Mouse (Mus musculus) hindbrain, embryonic 16.5 days (tissue): Measurements from ENCODE around the gene Nsf. TPM values are rescaled to one million over a fixed set of nuclear protein-coding genes. Genes with fewer than 3 reads are reported as not detected.

Experiments
- ATAC-seq: fragments of 200-750 bp; cut with Nextera tagmentation; 2 replicates; pipeline ENCODE4 v1.8.0; 2017; ENCODE audit warnings: moderate TSS enrichment, moderate library complexity
- H3K27ac ChIP-seq: fragments of 300-500 bp; sonication (generic); 2 replicates; pipeline ENCODE4 v1.5.1; 2014; ENCODE audit warnings: low read depth, mild to moderate bottlenecking, control low read depth, low read length, moderate library complexity
- H3K27me3 ChIP-seq: fragments of 300-500 bp; sonication (generic); replicated peaks from 2 replicates; pipeline ENCODE4 v1.6.1; 2014; ENCODE audit warnings: low read length; ENCODE audit not compliant: control insufficient read depth, insufficient read depth
- H3K36me3 ChIP-seq: fragments of 300-500 bp; sonication (generic); 2 replicates; pipeline ENCODE4 v1.6.1; 2014; ENCODE audit warnings: mild to moderate bottlenecking, low read length, moderate library complexity, mixed read lengths; ENCODE audit not compliant: control insufficient read depth, insufficient read depth
- H3K4me1 ChIP-seq: fragments of 300-500 bp; sonication (generic); 2 replicates; pipeline ENCODE4 v1.6.1; 2014; ENCODE audit warnings: low read depth, low read length; ENCODE audit not compliant: control insufficient read depth, insufficient read depth
- H3K4me2 ChIP-seq: fragments of 300-500 bp; sonication (generic); 2 replicates; pipeline ENCODE4 v1.6.1; 2014; ENCODE audit warnings: mild to moderate bottlenecking, low read length, control low read depth, moderate library complexity
- H3K4me3 ChIP-seq: fragments of 300-500 bp; sonication (generic); 2 replicates; pipeline ENCODE4 v1.5.1; 2014; ENCODE audit warnings: mild to moderate bottlenecking, low read length, control low read depth, moderate library complexity
- H3K9ac ChIP-seq: fragments of 300-500 bp; sonication (generic); 2 replicates; pipeline ENCODE4 v1.6.1; 2014; ENCODE audit warnings: low read depth, mild to moderate bottlenecking, control low read depth, low read length, moderate library complexity
- H3K9me3 ChIP-seq: fragments of 300-500 bp; sonication (generic); 2 replicates; pipeline ENCODE4 v1.6.1; 2014; ENCODE audit warnings: mild to moderate bottlenecking, low read length, moderate library complexity; ENCODE audit not compliant: control insufficient read depth
- WGBS: fragments of 180-500 bp; shearing (Covaris S2); extraction: QIAGEN DNeasy Blood & Tissue Kit; methylation state at CpG from one replicate; pipeline ENCODE4 v1.1.7; 2014; 5-methylcytosine and 5-hydroxymethylcytosine counted together
- polyA plus RNA-seq: library from polyadenylated mRNA; unstranded; fragments of >200 nt; fragmentation: Nextera tagmentation; extraction: Ambion mirVana; gene quantifications from 2 replicates; pipeline ENCODE4 v1.2.1, GENCODE M21; 2015

The Nsf gene
- polyA plus RNA-seq, 1 experiment from 2014 or later: 239 TPM

GRCm38 (mm10) chr11:103933886-103934285 lies 20.0 kb downstream of the Nsf start:
- Histone ChIP-seq H3K36me3 (no peaks in the 10 kb centered on the region), H3K27ac (no peak overlapping the region), H3K9ac (no peak overlapping the region), H3K9me3 (no peaks in the 10 kb centered on the region), H3K4me2 (no peak overlapping the region), H3K4me3 (no peak overlapping the region), H3K27me3 (no peaks in the 10 kb centered on the region), H3K4me1 (no peaks in the 10 kb centered on the region)
- WGBS: 93% methylated on average over 6 of the region's 6 CpGs
- ATAC-seq: no peak

GRCm38 (mm10) chr11:103923957-103924356 lies 29.9 kb downstream of the Nsf start:
- no peaks in the 10 kb centered on the region for H3K9me3 ChIP-seq
- no peak overlapping the region for H3K9ac ChIP-seq
- H3K36me3 ChIP-seq: peaks cover 5% of the 10 kb centered on the region
- no peak overlapping the region for H3K4me3 ChIP-seq
- H3K27me3 ChIP-seq: no peaks in the 10 kb centered on the region
- no peak overlapping the region for H3K27ac ChIP-seq
- WGBS: 89% methylated on average over 2 of the region's 2 CpGs
- no peaks in the 10 kb centered on the region for H3K4me1 ChIP-seq
- ATAC-seq: no peak
- no peak overlapping the region for H3K4me2 ChIP-seq

GRCm38 (mm10) chr11:103923272-103923671 lies 30.6 kb downstream of the Nsf start:
- no peaks in the 10 kb centered on the region for H3K4me1 ChIP-seq
- H3K27me3 ChIP-seq: no peaks in the 10 kb centered on the region
- WGBS: 86% methylated on average over 4 of the region's 4 CpGs
- no peak overlapping the region for H3K4me2 ChIP-seq
- no peak overlapping the region for H3K27ac ChIP-seq
- no peaks in the 10 kb centered on the region for H3K9me3 ChIP-seq
- no peak for ATAC-seq
- H3K4me3 ChIP-seq: no peak overlapping the region
- no peak overlapping the region for H3K9ac ChIP-seq
- H3K36me3 ChIP-seq: peaks cover 5% of the 10 kb centered on the region; the same call in 1 of the 2 replicates

DNA sequence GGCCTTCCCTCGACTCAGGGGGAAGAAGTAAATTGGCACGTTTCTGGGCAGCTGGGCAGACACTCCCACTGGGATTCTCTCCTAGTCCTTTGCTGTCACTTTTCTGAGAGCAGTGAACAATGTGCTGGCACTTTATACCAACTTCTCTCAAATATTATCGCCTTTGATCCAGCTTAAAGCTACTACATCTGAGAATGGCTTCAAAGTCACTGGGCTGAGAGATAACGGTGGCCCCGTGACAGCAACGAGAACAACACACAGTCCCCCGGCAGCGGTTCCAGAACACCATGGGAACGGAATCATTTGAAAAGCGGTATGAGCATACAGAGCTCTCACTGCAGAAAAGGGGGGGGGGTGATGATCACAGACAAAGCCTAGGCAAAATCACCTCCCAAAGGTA lies 31.0 kb downstream of the Nsf start:
- Histone ChIP-seq H3K36me3 (peaks cover 5% of the 10 kb centered on the region; the same call in 1 of the 2 replicates), H3K4me2 (no peak overlapping the region), H3K27me3 (no peaks in the 10 kb centered on the region), H3K4me3 (no peak overlapping the region), H3K9me3 (no peaks in the 10 kb centered on the region), H3K4me1 (no peaks in the 10 kb centered on the region), H3K27ac (no peak overlapping the region), H3K9ac (no peak overlapping the region)
- WGBS: 82% methylated on average over 10 of the region's 10 CpGs
- no peak for ATAC-seq

GRCm38 (mm10) chr11:103920665-103921064 lies 33.2 kb downstream of the Nsf start:
- no peaks in the 10 kb centered on the region for H3K4me1 ChIP-seq
- no peak for ATAC-seq
- H3K9me3 ChIP-seq: no peaks in the 10 kb centered on the region
- no peak overlapping the region for H3K27ac ChIP-seq
- 77% methylated on average over 5 of the region's 5 CpGs for WGBS
- no peak overlapping the region for H3K4me2 ChIP-seq
- no peaks in the 10 kb centered on the region for H3K27me3 ChIP-seq
- no peak overlapping the region for H3K4me3 ChIP-seq
- H3K36me3 ChIP-seq: peaks cover 7% of the 10 kb centered on the region; the same call in 1 of the 2 replicates
- H3K9ac ChIP-seq: no peak overlapping the region

- H3K4me1 ChIP-seq: no peaks in the 10 kb centered on the region
- H3K4me3 ChIP-seq: no peak overlapping the region
- peaks cover 10% of the 10 kb centered on the region for H3K36me3 ChIP-seq
- H3K27ac ChIP-seq: no peak overlapping the region
- H3K9ac ChIP-seq: no peak overlapping the region
- ATAC-seq: no peak
- no peaks in the 10 kb centered on the region for H3K9me3 ChIP-seq
- no peak overlapping the region for H3K4me2 ChIP-seq
- H3K27me3 ChIP-seq: no peaks in the 10 kb centered on the region
- 78% methylated on average over 7 of the region's 7 CpGs for WGBS
Observed at GRCm38 (mm10) chr11:103916807-103917206, 37.0 kb downstream of the Nsf start.

GRCm38 (mm10) chr11:103915686-103916085 lies 38.2 kb downstream of the Nsf start:
- H3K4me1 ChIP-seq: no peaks in the 10 kb centered on the region
- no peak overlapping the region for H3K4me2 ChIP-seq
- WGBS: 91% methylated on average over 9 of the region's 9 CpGs
- H3K4me3 ChIP-seq: no peak overlapping the region
- H3K27ac ChIP-seq: no peak overlapping the region
- no peak for ATAC-seq
- H3K9me3 ChIP-seq: no peaks in the 10 kb centered on the region
- H3K9ac ChIP-seq: no peak overlapping the region
- H3K27me3 ChIP-seq: no peaks in the 10 kb centered on the region
- H3K36me3 ChIP-seq: peaks cover 10% of the 10 kb centered on the region

GRCm38 (mm10) chr11:103910993-103911585 lies 42.8 kb downstream of the Nsf start:
- ATAC-seq: no peak
- Histone ChIP-seq H3K4me3 (no peak overlapping the region), H3K4me1 (no peaks in the 10 kb centered on the region), H3K9ac (no peak overlapping the region), H3K4me2 (no peak overlapping the region), H3K27ac (no peak overlapping the region), H3K36me3 (peaks cover 9% of the 10 kb centered on the region), H3K27me3 (no peaks in the 10 kb centered on the region), H3K9me3 (no peaks in the 10 kb centered on the region)
- 58% methylated on average over 7 of the region's 7 CpGs for WGBS

GRCm38 (mm10) chr11:103910531-103910930 lies 43.3 kb downstream of the Nsf start:
- Histone ChIP-seq H3K4me2 (no peak overlapping the region), H3K9me3 (no peaks in the 10 kb centered on the region), H3K9ac (no peak overlapping the region), H3K4me3 (no peak overlapping the region), H3K36me3 (peaks cover 5% of the 10 kb centered on the region), H3K4me1 (no peaks in the 10 kb centered on the region), H3K27ac (no peak overlapping the region), H3K27me3 (no peaks in the 10 kb centered on the region)
- WGBS: 86% methylated on average over 11 of the region's 11 CpGs
- no peak for ATAC-seq

- H3K9me3 ChIP-seq: no peaks in the 10 kb centered on the region
- peaks cover 5% of the 10 kb centered on the region for H3K36me3 ChIP-seq
- H3K9ac ChIP-seq: no peak overlapping the region
- no peak for ATAC-seq
- WGBS: 67% methylated on average over 11 of the region's 11 CpGs
- H3K27ac ChIP-seq: no peak overlapping the region
- no peaks in the 10 kb centered on the region for H3K27me3 ChIP-seq
- no peak overlapping the region for H3K4me2 ChIP-seq
- no peaks in the 10 kb centered on the region for H3K4me1 ChIP-seq
- H3K4me3 ChIP-seq: no peak overlapping the region
Observed at GRCm38 (mm10) chr11:103909809-103910208, 44.0 kb downstream of the Nsf start.
